Mouse (Mus musculus) embryo, embryonic 9.5 days (tissue): Measurements from ENCODE around the gene Hoxa9.

Experiments used
- DNase-seq: peaks from one replicate; pipeline ENCODE4 v3.0.0-alpha.2; 2017; ENCODE audit errors: extremely low spot score

Gene Hoxa9

GRCm38 (mm10) chr6:52244471-52245039, 13.7 kb upstream of the Hoxa9 start:
- DNase-seq: no peak

- no peak for DNase-seq
These were observed 12.8 kb upstream of the Hoxa9 start for GRCm38 (mm10) chr6:52243681-52244121.

- DNase-seq: no peak
These were observed 12.0 kb upstream of the Hoxa9 start for GRCm38 (mm10) chr6:52242801-52243332.

- no peak for DNase-seq
These were observed 10.2 kb upstream of the Hoxa9 start for GRCm38 (mm10) chr6:52241001-52241621.

GRCm38 (mm10) chr6:52240389-52241000, 9.6 kb upstream of the Hoxa9 start, which contains the start of gene Hoxa10:
Gene Hoxa10 (minus strand): TSS chr6:52240854.
- peak; percentile 89 for DNase-seq

GRCm38 (mm10) chr6:52239625-52240388, 8.9 kb upstream of the Hoxa9 start:
- DNase-seq: no peak

- DNase-seq: no peak
These were observed 8.1 kb upstream of the Hoxa9 start for GRCm38 (mm10) chr6:52238976-52239375.

GRCm38 (mm10) chr6:52238155-52238545, 7.3 kb upstream of the Hoxa9 start:
- DNase-seq: no peak

- no peak for DNase-seq
These were observed 6.7 kb upstream of the Hoxa9 start for GRCm38 (mm10) chr6:52237346-52238154.

- DNase-seq: no peak
These were observed 5.9 kb upstream of the Hoxa9 start for GRCm38 (mm10) chr6:52236806-52237205.

GRCm38 (mm10) chr6:52235866-52236265, 5.0 kb upstream of the Hoxa9 start:
- no peak for DNase-seq

GRCm38 (mm10) chr6:52235267-52235666, 4.4 kb upstream of the Hoxa9 start:
- no peak for DNase-seq

- DNase-seq: no peak
These were observed 3.7 kb upstream of the Hoxa9 start for GRCm38 (mm10) chr6:52234428-52235140.

- DNase-seq: no peak
These were observed 2.9 kb upstream of the Hoxa9 start for GRCm38 (mm10) chr6:52233546-52234427.

GRCm38 (mm10) chr6:52232984-52233545, 2.2 kb upstream of the Hoxa9 start:
- DNase-seq: no peak

- no peak for DNase-seq
These were observed 1.7 kb upstream of the Hoxa9 start for GRCm38 (mm10) chr6:52232568-52232965.

- DNase-seq: no peak
These were observed 1.1 kb upstream of the Hoxa9 start for GRCm38 (mm10) chr6:52231885-52232567.

GRCm38 (mm10) chr6:52229558-52230416, 1.1 kb downstream of the Hoxa9 start:
- no peak for DNase-seq
